Mouse (Mus musculus) stomach, postnatal 0 days (tissue): ENCODE results near the gene Saal1. TPM values are rescaled to one million over a fixed set of nuclear protein-coding genes. Genes with fewer than 3 reads are reported as not detected.

ENCODE experiments used
- ATAC-seq: fragments of 200-750 bp; cut with Nextera tagmentation; 2 replicates; pipeline ENCODE4 v1.8.0; 2017; ENCODE audit not compliant: low FRiP score, low TSS enrichment
- DNase-seq: peaks from one replicate; pipeline ENCODE4 v3.0.0-alpha.2; 2016; ENCODE audit warnings: low spot score
- H3K27ac ChIP-seq: fragments of 300-500 bp; sonication (generic); replicated peaks from 2 replicates; pipeline ENCODE4 v1.5.1; 2014; ENCODE audit warnings: mild to moderate bottlenecking, control low read depth
- H3K27me3 ChIP-seq: fragments of 300-500 bp; sonication (generic); 2 replicates; pipeline ENCODE4 v1.6.1; 2014; ENCODE audit warnings: low read length; ENCODE audit not compliant: control insufficient read depth, insufficient read depth
- H3K36me3 ChIP-seq: fragments of 300-500 bp; sonication (generic); 2 replicates; pipeline ENCODE4 v1.6.1; 2014; ENCODE audit warnings: low read length, mixed read lengths; ENCODE audit not compliant: control insufficient read depth, insufficient read depth
- H3K4me1 ChIP-seq: fragments of 300-500 bp; sonication (generic); replicated peaks from 2 replicates; pipeline ENCODE4 v1.6.1; 2014; ENCODE audit warnings: antibody characterized with exemption; ENCODE audit not compliant: control insufficient read depth, insufficient read depth
- H3K4me2 ChIP-seq: fragments of 300-500 bp; sonication (generic); replicated peaks from 2 replicates; pipeline ENCODE4 v1.6.1; 2014; ENCODE audit warnings: low read depth, mild to moderate bottlenecking, control low read depth, moderate library complexity
- H3K4me3 ChIP-seq: fragments of 300-500 bp; sonication (generic); 2 replicates; pipeline ENCODE4 v1.5.1; 2014; ENCODE audit warnings: low read depth, low read length, control low read depth
- H3K9ac ChIP-seq: fragments of 300-500 bp; sonication (generic); 2 replicates; pipeline ENCODE4 v1.6.1; 2014; ENCODE audit warnings: mild to moderate bottlenecking, low read length, control low read depth, mixed read lengths
- H3K9me3 ChIP-seq: fragments of 300-500 bp; sonication (generic); 2 replicates; pipeline ENCODE4 v1.6.1; 2016; ENCODE audit warnings: low read length; ENCODE audit not compliant: control insufficient read depth
- CTCF ChIP-seq: IDR thresholded peaks from 2 replicates; pipeline ENCODE4 v1.5.1; 2016; ENCODE audit warnings: antibody characterized with exemption, low read depth, mild to moderate bottlenecking, moderate library complexity
- EP300 ChIP-seq: optimal IDR thresholded peaks from 2 replicates; pipeline ENCODE3; 2016; ENCODE audit warnings: antibody characterized with exemption
- WGBS: fragments of 180-500 bp; shearing (Covaris S2); extraction: QIAGEN DNeasy Blood & Tissue Kit; methylation state at CpG from one replicate; pipeline ENCODE4 v1.1.7; 2014; 5-methylcytosine and 5-hydroxymethylcytosine counted together
- polyA plus RNA-seq: library from polyadenylated mRNA; unstranded; fragments of >200 nt; fragmentation: Nextera tagmentation; extraction: Ambion mirVana; gene quantifications from 2 replicates; pipeline ENCODE4 v1.2.1, GENCODE M21; 2015

Saal1 gene
- polyA plus RNA-seq, 1 experiment from 2014 or later = 10.4 TPM

DNA sequence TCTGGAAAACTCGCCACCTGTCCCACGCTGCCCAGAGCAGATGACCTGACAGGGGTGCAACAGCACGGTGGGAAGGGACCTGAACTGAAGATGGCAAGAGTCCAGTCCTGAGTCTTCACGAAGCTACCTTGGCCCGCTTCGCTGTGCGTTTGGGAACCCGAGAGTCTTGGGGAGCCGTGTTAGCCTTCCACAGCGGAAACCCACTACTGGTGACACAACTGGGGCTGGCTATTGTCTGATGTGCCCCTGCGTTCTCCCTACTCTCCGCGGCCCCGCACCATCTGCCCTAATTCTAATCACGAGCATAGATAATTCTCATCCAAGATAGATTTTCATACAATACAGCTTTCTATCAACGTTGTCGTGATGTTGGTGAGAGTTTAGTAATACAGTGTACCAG, 70.4 kb downstream of the Saal1 start:
- Histone ChIP-seq H3K27me3 (no peaks in the 10 kb centered on the region), H3K9me3 (no peaks in the 10 kb centered on the region), H3K4me3 (peak overlapping the region; percentile 72), H3K4me2 (peak overlapping the region; percentile 100), H3K9ac (peak overlapping the region; percentile 77), H3K36me3 (no peaks in the 10 kb centered on the region), H3K4me1 (no peaks in the 10 kb centered on the region), H3K27ac (no peak overlapping the region)
- WGBS = 14% methylated on average over 17 of the region's 17 CpGs
- DNase-seq (no peak), ATAC-seq (no peak)
- TF ChIP-seq EP300 (no peak), CTCF (no peak)

GRCm38 (mm10) chr7:46639692-46640031, 70.8 kb downstream of the Saal1 start, which contains the start of gene Sergef:
Gene Sergef, minus strand, starts transcription at chr7:46639807.
- Histone ChIP-seq H3K27ac (no peak within 1 kb of the TSS; the same call in 1 of the 2 replicates), H3K4me1 (no peaks in the 10 kb centered on the region), H3K4me3 (peak within 1 kb of the TSS; percentile 72), H3K4me2 (peak within 1 kb of the TSS; percentile 100), H3K9me3 (no peaks in the 10 kb centered on the region), H3K9ac (peak within 1 kb of the TSS; percentile 77), H3K27me3 (no peaks in the 10 kb centered on the region), H3K36me3 (no peaks in the 10 kb centered on the region)
- ATAC-seq (peak; percentile 96), DNase-seq (peak; percentile 91)
- no peak for TF ChIP-seq EP300
- no peak for TF ChIP-seq CTCF
- under 1% methylated on average over 30 of the region's 30 CpGs for WGBS

DNA sequence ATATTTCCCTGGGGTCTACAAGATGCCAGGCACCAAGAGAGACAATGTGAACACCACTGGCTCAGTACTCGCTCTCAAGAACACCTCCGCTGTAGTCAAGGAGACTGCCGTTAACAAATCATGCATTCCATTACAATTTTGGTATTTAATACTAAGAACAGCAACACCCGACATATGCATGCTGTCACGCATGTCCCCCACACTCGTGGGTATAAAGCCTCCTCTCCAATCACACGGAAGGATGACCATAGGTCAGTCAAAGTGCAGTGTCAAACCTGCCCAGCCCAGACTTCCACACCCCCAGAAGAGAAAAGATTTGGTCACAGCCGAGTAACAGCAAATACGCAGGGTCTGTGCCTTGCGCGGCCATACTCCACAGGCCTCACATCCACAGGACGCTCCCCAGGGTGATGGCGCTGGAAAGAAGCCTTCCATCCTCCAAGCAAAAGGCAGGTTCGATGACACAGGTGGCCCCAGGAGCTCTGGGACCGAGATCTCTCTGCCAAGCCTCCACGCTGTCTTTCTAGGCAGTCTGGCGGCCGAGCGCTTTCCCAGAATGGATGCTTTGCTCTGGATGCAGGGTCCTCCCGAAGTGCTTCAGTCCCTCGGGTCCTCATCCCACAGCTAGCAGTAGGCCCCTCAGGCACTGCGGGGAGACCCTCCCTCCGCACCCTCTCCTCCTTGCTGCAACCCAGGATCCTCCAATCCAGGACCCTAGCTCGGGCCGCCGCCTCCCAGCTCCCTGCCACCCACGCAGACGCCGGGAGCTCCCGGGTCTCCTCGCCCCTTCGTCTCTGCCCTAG, 71.4 kb downstream of the Saal1 start:
- no peaks in the 10 kb centered on the region for H3K9me3 ChIP-seq
- no peaks in the 10 kb centered on the region for H3K27me3 ChIP-seq
- H3K4me2 ChIP-seq = peak overlapping the region; percentile 100
- ATAC-seq (peak; percentile 38; the same call in 1 of the 2 replicates), DNase-seq (no peak)
- H3K27ac ChIP-seq = no peak overlapping the region; the same call in 1 of the 2 replicates
- H3K4me3 ChIP-seq = peak overlapping the region; percentile 72
- no peak for TF ChIP-seq EP300
- TF ChIP-seq CTCF = no peak
- 8% methylated on average over 32 of the region's 32 CpGs for WGBS
- peak overlapping the region; percentile 77 for H3K9ac ChIP-seq
- no peaks in the 10 kb centered on the region for H3K36me3 ChIP-seq
- H3K4me1 ChIP-seq = no peaks in the 10 kb centered on the region

Other genes with a start within 250 kb of the Saal1 start
- gene Sergef, start 70.9 kb downstream of the Saal1 start, polyA plus RNA-seq = 10.8 and 11.4 TPM in 2 replicates
- 0.48 and 0.79 TPM in 2 replicates for gene Tph1, start 38.1 kb downstream of the Saal1 start, polyA plus RNA-seq
- 0.34 TPM in 1 of 2 replicates, not detected in the other for gene Saa3, start 5.0 kb upstream of the Saal1 start, polyA plus RNA-seq
- not detected in 2 replicates for gene Saa4, start 21.9 kb upstream of the Saal1 start, polyA plus RNA-seq
- gene Saa1, start 32.3 kb upstream of the Saal1 start, polyA plus RNA-seq = 0.13 and 0.33 TPM in 2 replicates
- gene Saa2, start 41.1 kb upstream of the Saal1 start, polyA plus RNA-seq = 0.08 TPM in 1 of 2 replicates, not detected in the other
- 6.4 and 7.0 TPM in 2 replicates for gene Hps5, start 85.4 kb upstream of the Saal1 start, polyA plus RNA-seq
- gene Gtf2h1, start 85.4 kb upstream of the Saal1 start, polyA plus RNA-seq = 28.0 and 29.0 TPM in 2 replicates
- gene Ldha, start 130.8 kb upstream of the Saal1 start, polyA plus RNA-seq = 718 and 816 TPM in 2 replicates
- not detected in 2 replicates for gene Ldhc, start 150.5 kb upstream of the Saal1 start, polyA plus RNA-seq
- gene Tsg101, start 209.3 kb upstream of the Saal1 start, polyA plus RNA-seq = 127 and 131 TPM in 2 replicates
- gene Uevld, start 247.8 kb upstream of the Saal1 start, polyA plus RNA-seq = 6.0 and 6.5 TPM in 2 replicates